Mouse (Mus musculus): ENCODE measurements around the gene Serpinf1. TPM values are rescaled to one million over a fixed set of nuclear protein-coding genes. Genes with fewer than 3 reads are reported as not detected.
"Not testable (repeated sequence)": the region's sequence is repeated elsewhere in the genome, so short reads cannot be mapped to it uniquely, and the experiment has no call there.

The Serpinf1 gene
- polyA plus RNA-seq, 1 experiment from 2014 or later, result 54.2 TPM

DNA sequence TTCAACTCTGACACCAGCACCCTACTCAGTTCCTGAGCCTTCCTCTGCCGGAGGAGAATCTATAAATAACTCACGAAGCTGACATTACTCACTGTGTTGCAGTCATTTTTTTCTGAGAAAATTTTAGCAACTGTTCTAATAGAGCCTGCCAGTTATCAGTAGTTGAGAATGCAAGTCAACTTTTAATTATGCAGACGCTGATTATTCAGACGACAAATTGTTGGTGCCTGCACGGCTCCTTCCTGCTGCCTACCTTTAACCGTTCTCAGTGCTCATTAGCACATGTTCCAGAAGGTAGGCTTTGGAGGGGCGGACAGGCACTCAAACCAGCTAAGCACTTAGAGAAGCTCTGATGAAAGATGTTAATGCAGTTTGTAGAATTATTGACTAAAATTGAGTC lies 25.0 kb downstream of the Serpinf1 start:
- Histone ChIP-seq H3K4me1 (ENCODE audit: control insufficient read depth, insufficient read depth, low read length) (no peaks in the 10 kb centered on the region), H3K36me3 (ENCODE audit: control insufficient read depth, insufficient read depth, low read length) (no peaks in the 10 kb centered on the region; the same call in 1 of the 2 replicates), H3K4me3 (ENCODE audit: low read depth, low read length) (no peak overlapping the region), H3K27ac (ENCODE audit: low read length) (no peak overlapping the region), H3K4me2 (replicated peaks; ENCODE audit: low read depth, low read length) (no peak overlapping the region), H3K9ac (replicated peaks; ENCODE audit: low read depth, low read length) (no peak overlapping the region), H3K9me3 (ENCODE audit: control insufficient read depth, low read depth, low read length) (no peaks in the 10 kb centered on the region), H3K27me3 (ENCODE audit: control insufficient read depth, insufficient read depth, low read length) (no peaks in the 10 kb centered on the region)
- ATAC-seq (ENCODE audit: insufficient number of reproducible peaks, insufficient read depth, low FRiP score, low read depth), result no peak
- WGBS, result 77% methylated on average over 7 of the region's 7 CpGs

DNA sequence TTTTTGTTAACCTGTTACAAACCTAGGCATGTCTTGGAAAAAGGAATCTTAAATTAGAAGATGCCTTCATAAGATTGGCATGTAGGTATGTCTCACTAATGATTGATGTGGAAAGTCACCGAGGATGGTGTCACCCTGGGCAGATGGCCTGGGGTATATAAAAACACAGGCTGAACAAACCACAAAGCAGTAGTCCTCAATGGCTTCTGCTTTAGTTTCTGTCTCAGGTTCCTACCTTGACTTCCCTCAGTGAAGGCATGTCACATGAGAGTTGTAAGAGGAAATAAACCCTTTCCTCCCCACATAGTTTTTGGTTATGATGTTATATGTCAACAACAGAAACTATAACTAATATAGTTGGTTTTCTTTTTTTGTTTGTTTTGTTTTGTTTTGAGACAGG lies 26.9 kb downstream of the Serpinf1 start:
- no peak overlapping the region for H3K9ac ChIP-seq (replicated peaks; ENCODE audit: low read depth, low read length)
- no peaks in the 10 kb centered on the region for H3K27me3 ChIP-seq (ENCODE audit: control insufficient read depth, insufficient read depth, low read length)
- H3K9me3 ChIP-seq (ENCODE audit: control insufficient read depth, low read depth, low read length), result no peaks in the 10 kb centered on the region
- ATAC-seq (ENCODE audit: insufficient number of reproducible peaks, insufficient read depth, low FRiP score, low read depth), result no peak
- no peaks in the 10 kb centered on the region for H3K4me1 ChIP-seq (ENCODE audit: control insufficient read depth, insufficient read depth, low read length)
- no peak overlapping the region for H3K4me3 ChIP-seq (ENCODE audit: low read depth, low read length)
- no peak overlapping the region for H3K4me2 ChIP-seq (replicated peaks; ENCODE audit: low read depth, low read length)
- no peak overlapping the region for H3K27ac ChIP-seq (ENCODE audit: low read length)
- 82% methylated on average over 1 of the region's 1 CpGs for WGBS
- H3K36me3 ChIP-seq (ENCODE audit: control insufficient read depth, insufficient read depth, low read length), result no peaks in the 10 kb centered on the region; the same call in 1 of the 2 replicates

DNA sequence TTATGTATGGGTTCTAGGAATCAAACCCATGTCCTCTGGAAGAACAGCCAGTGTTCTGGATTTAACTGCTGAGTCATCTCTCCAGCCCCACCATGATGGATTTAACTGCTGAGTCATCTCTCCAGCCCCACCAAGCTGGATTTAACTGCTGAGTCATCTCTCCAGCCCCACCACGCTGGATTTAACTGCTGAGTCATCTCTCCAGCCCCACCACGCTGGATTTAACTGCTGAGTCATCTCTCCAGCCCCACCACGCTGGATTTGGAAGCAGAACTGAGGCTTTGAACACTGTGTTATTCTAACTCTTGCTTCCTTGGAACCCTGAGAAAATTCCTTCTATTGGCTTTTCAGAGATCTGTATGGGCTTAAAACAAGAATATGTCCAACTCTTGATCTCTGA lies 39.0 kb downstream of the Serpinf1 start:
- not testable (repeated sequence) for ATAC-seq (ENCODE audit: insufficient number of reproducible peaks, insufficient read depth, low FRiP score, low read depth)
- whole genome bisulfite sequencing, result 46% methylated on average over 3 of the region's 3 CpGs

DNA sequence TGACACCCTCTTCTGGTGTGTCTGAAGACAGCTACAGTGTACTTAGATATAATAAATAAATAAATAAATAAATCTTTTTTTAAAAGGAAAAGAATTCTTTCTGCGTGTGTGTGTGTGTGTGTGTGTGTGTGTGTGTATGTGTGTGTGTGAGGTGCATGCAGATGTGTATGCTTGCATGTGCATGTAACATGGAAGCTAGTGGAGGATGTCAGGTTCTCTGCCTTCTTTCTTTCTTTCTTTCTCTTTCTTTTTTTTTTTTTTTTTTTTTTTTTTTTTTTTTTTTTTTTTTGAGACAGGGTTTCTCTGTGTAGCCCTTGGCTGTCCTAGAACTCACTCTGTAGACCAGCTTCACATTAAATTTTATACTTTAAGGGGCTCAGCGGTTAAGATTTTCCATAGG lies 43.7 kb downstream of the Serpinf1 start:
- H3K27me3 ChIP-seq (ENCODE audit: control insufficient read depth, insufficient read depth, low read length); H3K9ac ChIP-seq (replicated peaks; ENCODE audit: low read depth, low read length); H3K4me3 ChIP-seq (ENCODE audit: low read depth, low read length); H3K4me2 ChIP-seq (replicated peaks; ENCODE audit: low read depth, low read length); H3K4me1 ChIP-seq (ENCODE audit: control insufficient read depth, insufficient read depth, low read length); H3K27ac ChIP-seq (ENCODE audit: low read length); ATAC-seq (ENCODE audit: insufficient number of reproducible peaks, insufficient read depth, low FRiP score, low read depth); H3K36me3 ChIP-seq (ENCODE audit: control insufficient read depth, insufficient read depth, low read length); H3K9me3 ChIP-seq (ENCODE audit: control insufficient read depth, low read depth, low read length): not testable (repeated sequence)
- 90% methylated on average over 2 of the region's 2 CpGs for WGBS

More for the DNA sequence above, 39.0 kb downstream of the Serpinf1 start:
- H3K9ac ChIP-seq (replicated peaks; ENCODE audit: low read depth, low read length); H3K4me3 ChIP-seq (ENCODE audit: low read depth, low read length); H3K27ac ChIP-seq (ENCODE audit: low read length); H3K27me3 ChIP-seq (ENCODE audit: control insufficient read depth, insufficient read depth, low read length); H3K4me2 ChIP-seq (replicated peaks; ENCODE audit: low read depth, low read length); H3K9me3 ChIP-seq (ENCODE audit: control insufficient read depth, low read depth, low read length); H3K36me3 ChIP-seq (ENCODE audit: control insufficient read depth, insufficient read depth, low read length); H3K4me1 ChIP-seq (ENCODE audit: control insufficient read depth, insufficient read depth, low read length): not testable (repeated sequence)

DNA sequence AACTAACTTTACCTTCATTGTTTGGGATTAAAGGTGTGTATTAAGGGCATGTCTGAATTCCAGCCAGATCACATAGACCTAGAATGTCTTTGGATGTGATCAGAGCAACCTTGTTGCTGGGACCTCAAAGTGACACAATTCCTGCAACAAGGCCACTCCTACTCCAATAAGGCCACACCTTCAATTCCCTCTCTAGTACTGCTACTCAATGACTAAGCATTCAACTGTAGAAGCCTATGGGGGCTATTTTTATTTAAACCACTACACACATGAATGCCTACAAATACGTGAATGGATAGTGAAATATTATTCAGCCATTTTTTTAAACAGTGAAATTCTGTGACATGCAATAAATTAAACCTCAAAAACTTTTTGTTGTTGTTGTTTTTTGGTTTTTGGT lies 45.4 kb downstream of the Serpinf1 start:
- no peak overlapping the region for H3K9ac ChIP-seq (replicated peaks; ENCODE audit: low read depth, low read length)
- no peak overlapping the region for H3K27ac ChIP-seq (ENCODE audit: low read length)
- H3K36me3 ChIP-seq (ENCODE audit: control insufficient read depth, insufficient read depth, low read length), result no peaks in the 10 kb centered on the region
- H3K4me2 ChIP-seq (replicated peaks; ENCODE audit: low read depth, low read length), result no peak overlapping the region
- H3K27me3 ChIP-seq (ENCODE audit: control insufficient read depth, insufficient read depth, low read length), result no peaks in the 10 kb centered on the region
- no peaks in the 10 kb centered on the region for H3K4me1 ChIP-seq (ENCODE audit: control insufficient read depth, insufficient read depth, low read length)
- no peaks in the 10 kb centered on the region for H3K9me3 ChIP-seq (ENCODE audit: control insufficient read depth, low read depth, low read length)
- WGBS, result 90% methylated on average over 1 of the region's 1 CpGs
- ATAC-seq (ENCODE audit: insufficient number of reproducible peaks, insufficient read depth, low FRiP score, low read depth), result no peak
- no peak overlapping the region for H3K4me3 ChIP-seq (ENCODE audit: low read depth, low read length)

MicroRNAs encoded within 50 kb of the gene (microRNA counts, 519-probe panel; counts per million panel counts)
- microRNA mmu-miR-22, result 4,189 counts per million, percentile 83 among the panel's probes with 10 or more counts

Small RNA genes lying within 50 kb of the gene (microRNA-seq; reads per million reads assigned to microRNA genes)
- gene Mir22, result 3,240 reads per million, percentile 85 among the genes with 10 or more reads in this experiment

Other genes starting within 250 kb of the Serpinf1 start
- gene Ovca2, start 243.9 kb downstream of the Serpinf1 start, polyA plus RNA-seq (2014; fragmentation: Nextera tagmentation; extraction: Ambion mirVana), result 26.7 and 29.1 TPM in 2 replicates
- 20.1 and 20.5 TPM in 2 replicates for gene Dph1, start 231.5 kb downstream of the Serpinf1 start, polyA plus RNA-seq (2014; fragmentation: Nextera tagmentation; extraction: Ambion mirVana)
- gene Rtn4rl1, start 228.9 kb downstream of the Serpinf1 start, polyA plus RNA-seq (2014; fragmentation: Nextera tagmentation; extraction: Ambion mirVana), result 0.88 and 1.7 TPM in 2 replicates
- 111 and 121 TPM in 2 replicates for gene Rpa1, start 74.4 kb downstream of the Serpinf1 start, polyA plus RNA-seq (2014; fragmentation: Nextera tagmentation; extraction: Ambion mirVana)
- 12.6 and 14.2 TPM in 2 replicates for gene Smyd4, start 74.3 kb downstream of the Serpinf1 start, polyA plus RNA-seq (2014; fragmentation: Nextera tagmentation; extraction: Ambion mirVana)
- 14.9 and 17.2 TPM in 2 replicates for gene Serpinf2, start 16.9 kb upstream of the Serpinf1 start, polyA plus RNA-seq (2014; fragmentation: Nextera tagmentation; extraction: Ambion mirVana)
- 4.6 and 5.1 TPM in 2 replicates for gene Wdr81, start 32.0 kb upstream of the Serpinf1 start, polyA plus RNA-seq (2014; fragmentation: Nextera tagmentation; extraction: Ambion mirVana)
- gene Tlcd2, start 39.0 kb upstream of the Serpinf1 start, polyA plus RNA-seq (2014; fragmentation: Nextera tagmentation; extraction: Ambion mirVana), result 23.3 and 26.3 TPM in 2 replicates
- 79.7 and 79.8 TPM in 2 replicates for gene Prpf8, start 64.1 kb upstream of the Serpinf1 start, polyA plus RNA-seq (2014; fragmentation: Nextera tagmentation; extraction: Ambion mirVana)
- 0.32 and 0.60 TPM in 2 replicates for gene Rilp, start 87.4 kb upstream of the Serpinf1 start, polyA plus RNA-seq (2014; fragmentation: Nextera tagmentation; extraction: Ambion mirVana)
- gene Scarf1, start 90.8 kb upstream of the Serpinf1 start, polyA plus RNA-seq (2014; fragmentation: Nextera tagmentation; extraction: Ambion mirVana), result 4.8 and 5.4 TPM in 2 replicates
- gene Slc43a2, start 109.0 kb upstream of the Serpinf1 start, polyA plus RNA-seq (2014; fragmentation: Nextera tagmentation; extraction: Ambion mirVana), result 4.0 and 5.1 TPM in 2 replicates
- 74.4 and 91.8 TPM in 2 replicates for gene Pitpna, start 165.4 kb upstream of the Serpinf1 start, polyA plus RNA-seq (2014; fragmentation: Nextera tagmentation; extraction: Ambion mirVana)
- 25.9 and 27.7 TPM in 2 replicates for gene Inpp5k, start 208.3 kb upstream of the Serpinf1 start, polyA plus RNA-seq (2014; fragmentation: Nextera tagmentation; extraction: Ambion mirVana)
- gene Myo1c, start 227.8 kb upstream of the Serpinf1 start, polyA plus RNA-seq (2014; fragmentation: Nextera tagmentation; extraction: Ambion mirVana), result 31.2 and 34.3 TPM in 2 replicates

Measured in stomach, embryonic 14.5 days (tissue).